Mouse (Mus musculus) embryonic fibroblast, embryonic 13.5 days (primary cell): ENCODE data around the gene Slain1. TPM values are rescaled to one million over a fixed set of nuclear protein-coding genes. Genes with fewer than 3 reads are reported as not detected.

Experiments
- H3K27ac ChIP-seq: 2 replicates; pipeline ENCODE4 v1.5.1; 2012; ENCODE audit warnings: low read length, control low read depth, inconsistent platforms; ENCODE audit not compliant: insufficient read depth
- H3K4me1 ChIP-seq: 2 replicates; pipeline ENCODE4 v1.6.1; 2011; ENCODE audit warnings: low read length; ENCODE audit not compliant: control insufficient read depth, insufficient read depth
- H3K4me3 ChIP-seq: 2 replicates; pipeline ENCODE4 v1.5.1; 2011; ENCODE audit warnings: mild to moderate bottlenecking, control low read depth, low read length; ENCODE audit not compliant: insufficient read depth
- CTCF ChIP-seq: IDR thresholded peaks from 2 replicates; pipeline ENCODE4 v1.5.1; 2011; ENCODE audit warnings: mild to moderate bottlenecking, control low read depth, low read length, moderate library complexity, borderline replicate concordance; ENCODE audit not compliant: insufficient read depth
- POLR2A ChIP-seq: IDR thresholded peaks from 2 replicates; pipeline ENCODE4 v1.6.1; 2011; ENCODE audit warnings: low read depth, mild to moderate bottlenecking, control low read depth, low read length, moderate library complexity
- polyA plus RNA-seq: library from polyadenylated mRNA; stranded (reverse); fragments of >200 nt; gene quantifications from 2 replicates; pipeline ENCODE4 v1.2.4, GENCODE M21; 2011; ENCODE audit warnings: low read depth; ENCODE audit not compliant: missing spikeins, insufficient read length

The Slain1 gene
- 0.40 TPM in 1 of 2 replicates, not detected in the other for polyA plus RNA-seq

- TF ChIP-seq POLR2A (no peak), CTCF (no peak)
- peak within 1 kb of the TSS; percentile 52 for H3K4me3 ChIP-seq
- H3K4me1 ChIP-seq: no peaks in the 10 kb centered on the region; the same call in 1 of the 2 replicates
- H3K27ac ChIP-seq: no peak within 1 kb of the TSS
Measured at GRCm38 (mm10) chr14:103649896-103650334, at the start of gene Slain1. Gene Slain1, plus strand, starts transcription at chr14:103650228.

GRCm38 (mm10) chr14:103608063-103608462 lies 42.0 kb upstream of the Slain1 start:
- H3K27ac ChIP-seq: no peak overlapping the region
- H3K4me1 ChIP-seq: no peaks in the 10 kb centered on the region
- no peak overlapping the region for H3K4me3 ChIP-seq
- TF ChIP-seq CTCF: no peak
- no peak for TF ChIP-seq POLR2A

- no peak overlapping the region for H3K4me3 ChIP-seq
- no peaks in the 10 kb centered on the region for H3K4me1 ChIP-seq
- TF ChIP-seq CTCF: no peak
- TF ChIP-seq POLR2A: no peak
- H3K27ac ChIP-seq: no peak overlapping the region
Measured at GRCm38 (mm10) chr14:103613573-103614271, 36.3 kb upstream of the Slain1 start.

- Histone ChIP-seq H3K4me1 (no peaks in the 10 kb centered on the region), H3K4me3 (no peak overlapping the region), H3K27ac (no peak overlapping the region)
- no peak for TF ChIP-seq POLR2A
- no peak for TF ChIP-seq CTCF
Measured at GRCm38 (mm10) chr14:103614272-103614587, 35.8 kb upstream of the Slain1 start.

- Histone ChIP-seq H3K27ac (no peak overlapping the region), H3K4me3 (no peak overlapping the region), H3K4me1 (no peaks in the 10 kb centered on the region)
- TF ChIP-seq CTCF: no peak
- no peak for TF ChIP-seq POLR2A
Measured at GRCm38 (mm10) chr14:103619756-103620155, 30.3 kb upstream of the Slain1 start.

GRCm38 (mm10) chr14:103621207-103621606 lies 28.8 kb upstream of the Slain1 start:
- Histone ChIP-seq H3K27ac (no peak overlapping the region), H3K4me1 (no peaks in the 10 kb centered on the region), H3K4me3 (no peak overlapping the region)
- TF ChIP-seq POLR2A: no peak

GRCm38 (mm10) chr14:103626100-103626499 lies 23.9 kb upstream of the Slain1 start:
- Histone ChIP-seq H3K27ac (no peak overlapping the region), H3K4me3 (no peak overlapping the region), H3K4me1 (no peaks in the 10 kb centered on the region)
- TF ChIP-seq CTCF (no peak), POLR2A (no peak)

- TF ChIP-seq POLR2A (no peak), CTCF (no peak)
- Histone ChIP-seq H3K4me1 (no peaks in the 10 kb centered on the region), H3K4me3 (no peak overlapping the region), H3K27ac (no peak overlapping the region)
Measured at GRCm38 (mm10) chr14:103629639-103630364, 20.2 kb upstream of the Slain1 start.

- Histone ChIP-seq H3K4me1 (no peaks in the 10 kb centered on the region), H3K4me3 (no peak overlapping the region), H3K27ac (no peak overlapping the region)
- no peak for TF ChIP-seq POLR2A
- no peak for TF ChIP-seq CTCF
Measured at GRCm38 (mm10) chr14:103630545-103630944, 19.5 kb upstream of the Slain1 start.

GRCm38 (mm10) chr14:103643933-103644332 lies 6.1 kb upstream of the Slain1 start:
- Histone ChIP-seq H3K4me1 (no peaks in the 10 kb centered on the region), H3K27ac (no peak overlapping the region), H3K4me3 (no peak overlapping the region)
- no peak for TF ChIP-seq CTCF
- no peak for TF ChIP-seq POLR2A
